Mouse (Mus musculus): ENCODE measurements around the gene Srp14. TPM values are rescaled to one million over a fixed set of nuclear protein-coding genes. Genes with fewer than 3 reads are reported as not detected.

Srp14 gene
- polyA plus RNA-seq, 1 experiment, result 23.6 TPM

DNA sequence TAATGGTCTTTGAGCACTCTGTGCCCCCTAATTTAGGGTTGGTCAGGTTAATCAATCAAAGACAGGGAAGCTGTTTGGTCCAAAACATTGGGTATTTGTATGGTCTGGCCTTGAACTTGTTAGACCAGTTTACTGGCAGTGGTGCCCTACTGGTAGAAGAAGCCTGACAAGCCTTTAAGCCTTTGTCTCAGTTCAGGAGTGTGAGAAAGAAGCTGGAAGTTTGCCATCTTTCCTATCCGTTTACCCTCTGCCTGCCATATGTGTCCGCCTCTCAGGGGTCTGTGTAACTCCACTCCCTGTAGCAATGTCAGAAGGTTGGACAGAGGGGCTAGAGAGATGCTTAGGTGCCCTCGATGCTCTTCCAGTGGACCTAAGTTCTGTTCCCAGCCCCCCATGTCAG, 15.1 kb downstream of the Srp14 start:
- TF ChIP-seq GATA1 (IDR thresholded peaks at IDR 0.05; ENCODE audit: low read length), result no peak

DNA sequence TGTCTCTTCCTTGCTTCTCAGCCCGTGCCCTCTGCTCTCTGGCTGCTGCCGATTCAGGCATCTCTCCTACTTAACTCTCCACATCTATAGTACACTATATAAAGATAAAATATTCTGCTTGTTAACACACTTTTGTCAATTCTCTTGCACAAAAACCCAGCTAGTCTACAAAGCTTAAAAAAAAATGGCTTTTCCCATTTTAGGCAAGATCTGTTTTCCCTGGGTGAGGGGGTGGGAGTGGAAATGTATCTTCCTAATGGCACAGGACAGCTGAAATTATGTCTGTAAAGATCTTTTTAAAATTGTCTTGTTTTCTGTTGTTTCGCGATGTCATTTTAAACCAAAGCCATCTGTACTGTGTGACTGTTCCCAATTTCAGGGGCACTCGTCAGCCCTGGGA, 16.0 kb downstream of the Srp14 start:
- no peak for TF ChIP-seq GATA1 (IDR thresholded peaks at IDR 0.05; ENCODE audit: low read length)

DNA sequence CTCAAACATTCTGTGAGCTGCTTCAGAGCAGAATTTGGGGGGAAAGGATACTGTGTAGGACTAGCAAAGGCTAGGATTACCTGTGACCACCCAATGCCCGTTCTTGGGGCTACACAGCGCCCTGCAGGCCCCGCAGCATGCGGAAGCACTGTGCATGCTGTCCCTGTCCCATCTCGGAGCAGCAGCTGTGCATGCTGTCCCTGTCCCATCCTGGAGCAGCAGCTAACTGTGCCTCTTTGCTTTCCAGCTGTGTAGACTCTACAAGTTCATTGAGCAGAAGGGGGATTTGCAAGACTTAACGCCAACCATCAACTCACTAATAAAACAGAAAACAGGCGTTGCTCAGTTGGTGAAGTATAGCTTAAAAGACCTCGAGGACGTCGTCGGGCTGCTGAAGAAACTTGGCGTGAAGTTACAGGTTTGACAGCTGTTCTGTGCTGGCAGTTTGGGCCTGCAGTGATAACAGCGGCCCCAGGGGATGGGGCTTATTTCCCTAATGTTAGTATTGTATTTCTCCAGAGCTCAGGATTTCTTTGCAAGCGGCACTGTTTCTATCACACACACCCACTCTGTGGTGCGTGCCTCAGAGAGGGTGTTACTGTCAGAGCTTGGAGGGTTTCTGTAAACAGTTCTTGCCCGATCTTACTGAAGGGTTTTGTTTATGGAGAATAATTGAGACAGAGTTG, 17.9 kb downstream of the Srp14 start:
- TF ChIP-seq GATA1 (IDR thresholded peaks at IDR 0.05; ENCODE audit: low read length), result no peak

DNA sequence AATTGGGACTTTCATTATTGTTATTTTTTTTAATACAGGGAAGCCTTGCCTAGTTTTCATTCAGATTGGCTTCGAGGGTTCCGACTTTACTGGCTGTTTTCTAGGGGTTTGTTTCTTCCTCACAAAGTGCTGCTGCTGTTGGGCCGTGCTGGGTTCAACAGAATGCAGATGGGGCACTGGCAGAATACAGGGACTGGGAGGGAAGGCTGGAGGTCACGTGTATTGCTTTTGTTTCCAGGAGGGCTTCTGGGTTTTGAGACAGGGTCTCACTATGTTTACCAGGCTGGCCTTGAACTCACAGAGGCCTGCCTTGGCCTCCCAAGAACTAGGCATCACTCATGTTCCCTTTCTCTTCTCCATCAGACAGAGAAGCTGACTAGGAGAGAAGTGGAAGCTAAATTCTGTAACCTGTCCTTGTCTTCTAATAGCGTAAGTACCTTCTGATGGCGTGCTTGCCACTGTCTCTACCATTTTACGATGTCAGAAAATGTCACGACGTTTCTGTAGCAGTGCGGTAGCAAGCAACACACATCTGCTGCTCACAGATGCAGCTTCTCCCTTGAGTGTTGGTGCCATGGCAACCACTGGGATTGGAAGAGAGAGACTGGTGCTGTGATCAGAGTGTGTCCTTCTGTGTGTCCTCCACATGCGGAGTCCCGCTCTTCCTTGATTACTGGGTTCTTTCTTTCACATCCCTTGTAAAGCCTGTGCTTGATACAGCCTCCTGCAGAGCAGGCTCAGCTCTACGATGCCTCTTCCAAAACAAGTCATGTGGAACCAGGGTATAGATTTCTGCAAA, 21.8 kb downstream of the Srp14 start:
- TF ChIP-seq GATA1 (IDR thresholded peaks at IDR 0.05; ENCODE audit: low read length), result no peak

DNA sequence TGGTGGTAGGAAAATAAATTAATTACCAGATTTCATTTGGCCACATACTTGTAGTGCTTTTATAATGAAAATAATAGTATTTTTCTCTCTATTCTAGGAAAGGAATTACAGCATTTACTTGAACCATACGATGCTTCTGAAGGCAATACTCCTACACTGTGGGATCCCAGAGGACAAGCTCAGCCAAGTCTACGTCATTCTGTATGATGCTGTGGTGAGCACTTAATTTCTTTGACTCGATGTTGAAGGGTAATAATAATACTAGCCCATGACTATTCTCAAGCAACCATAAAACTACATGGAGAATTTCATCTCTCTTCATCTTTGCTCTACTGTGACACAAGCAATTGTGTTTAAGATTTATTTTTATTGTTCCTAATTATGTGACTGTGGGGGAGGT, 22.5 kb downstream of the Srp14 start:
- TF ChIP-seq GATA1 (IDR thresholded peaks at IDR 0.05; ENCODE audit: low read length), result no peak

DNA sequence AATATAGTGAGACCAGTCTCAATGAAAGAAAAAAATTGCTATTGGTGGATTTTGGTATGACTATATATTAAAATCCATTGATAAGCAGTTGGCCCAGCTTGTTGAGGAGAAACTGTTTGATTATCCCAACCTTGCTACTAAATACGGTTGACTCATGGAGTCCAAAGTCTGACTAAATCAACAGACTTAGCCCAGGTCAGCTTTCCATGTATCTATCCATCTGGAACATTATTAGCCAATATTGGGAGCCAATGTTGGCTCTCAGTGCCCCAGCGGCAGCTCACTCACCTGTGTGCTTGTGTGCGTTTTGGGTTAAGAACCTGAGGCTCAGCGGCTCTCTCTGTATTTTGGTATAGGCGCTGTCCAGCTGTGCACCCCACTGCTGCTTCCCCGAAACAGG, 28.5 kb downstream of the Srp14 start:
- no peak for TF ChIP-seq GATA1 (IDR thresholded peaks at IDR 0.05; ENCODE audit: low read length)

DNA sequence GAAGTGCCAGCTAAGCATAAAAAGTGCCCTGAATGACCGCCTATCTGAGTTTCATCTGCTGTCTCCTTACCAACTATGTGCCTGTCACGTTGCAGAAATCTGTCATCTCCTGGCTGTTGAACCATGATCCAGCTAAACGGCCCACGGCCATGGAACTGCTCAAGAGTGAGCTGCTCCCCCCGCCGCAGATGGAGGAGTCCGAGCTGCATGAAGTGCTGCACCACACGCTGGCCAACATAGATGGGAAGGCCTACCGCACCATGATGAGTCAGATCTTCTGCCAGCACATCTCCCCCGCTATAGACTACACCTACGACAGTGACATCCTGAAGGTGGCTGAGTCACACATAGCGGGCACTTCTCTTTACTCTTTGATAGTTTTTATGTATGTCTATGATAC, 31.3 kb downstream of the Srp14 start:
- no peak for TF ChIP-seq GATA1 (IDR thresholded peaks at IDR 0.05; ENCODE audit: low read length)

DNA sequence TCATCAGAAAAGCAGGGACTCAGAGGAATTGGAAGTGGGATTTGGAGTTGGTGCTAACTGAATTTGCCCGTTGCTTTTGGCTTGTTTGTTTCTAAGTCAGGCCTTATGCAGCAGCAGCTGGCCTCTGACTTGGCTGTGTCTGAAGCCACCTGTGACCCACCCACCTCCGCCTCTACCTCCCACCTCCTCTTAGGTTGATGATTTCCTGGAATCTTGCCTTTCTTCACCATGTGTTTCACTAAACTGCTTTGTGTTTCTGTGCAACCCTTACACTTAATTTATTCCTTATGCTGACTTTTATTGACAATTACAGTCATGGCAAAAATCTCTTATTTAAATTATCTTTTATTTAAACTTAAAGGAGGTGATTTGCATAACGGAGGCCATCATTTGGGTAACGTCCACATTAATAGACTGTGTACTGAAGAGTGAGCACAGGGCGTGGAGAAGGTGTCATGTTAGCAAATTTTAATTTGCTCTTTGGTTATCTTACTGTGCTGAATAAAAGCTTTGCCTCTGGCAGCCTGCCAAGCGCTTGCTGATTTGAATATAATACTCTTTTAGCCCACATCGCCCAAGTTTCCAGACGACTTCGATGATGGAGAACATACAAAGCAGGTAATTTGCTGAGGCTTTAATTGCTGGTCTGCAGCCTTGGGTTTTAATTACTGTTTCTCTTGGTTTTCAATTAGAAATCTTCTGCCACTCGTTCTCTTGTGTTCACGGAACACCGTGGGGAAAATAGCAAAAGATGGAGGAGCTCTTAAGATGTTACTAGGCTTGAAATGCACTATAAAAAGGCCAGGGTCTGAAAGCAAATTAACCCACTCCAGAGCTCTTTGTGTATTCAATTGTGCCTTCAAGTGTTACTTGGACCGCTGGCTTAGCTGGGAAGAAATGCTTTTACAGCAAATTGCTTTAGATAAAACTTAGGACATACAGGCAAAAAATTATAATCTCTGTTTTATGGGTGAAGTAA, 33.5 kb downstream of the Srp14 start:
- no peak for TF ChIP-seq GATA1 (IDR thresholded peaks at IDR 0.05; ENCODE audit: low read length)

DNA sequence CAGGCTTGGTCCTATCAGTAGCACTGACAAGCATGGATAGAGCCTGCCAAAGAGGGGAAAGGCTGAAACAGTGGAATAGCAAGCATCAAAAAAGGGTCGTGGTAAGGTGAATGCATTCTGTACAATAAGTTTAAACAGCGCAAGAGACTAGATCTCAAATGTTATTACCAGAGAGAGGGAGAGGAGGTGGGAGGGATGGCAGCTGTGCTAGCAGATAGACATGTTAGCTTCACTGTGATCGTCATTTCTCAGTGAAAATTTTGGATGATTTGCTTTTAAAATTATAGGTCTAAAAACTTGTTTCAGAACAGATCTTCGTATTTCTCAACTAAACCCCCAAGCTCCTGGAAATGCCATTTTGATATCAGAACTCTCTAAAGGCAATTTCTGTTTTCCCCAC, 36.8 kb downstream of the Srp14 start:
- no peak for TF ChIP-seq GATA1 (IDR thresholded peaks at IDR 0.05; ENCODE audit: low read length)

DNA sequence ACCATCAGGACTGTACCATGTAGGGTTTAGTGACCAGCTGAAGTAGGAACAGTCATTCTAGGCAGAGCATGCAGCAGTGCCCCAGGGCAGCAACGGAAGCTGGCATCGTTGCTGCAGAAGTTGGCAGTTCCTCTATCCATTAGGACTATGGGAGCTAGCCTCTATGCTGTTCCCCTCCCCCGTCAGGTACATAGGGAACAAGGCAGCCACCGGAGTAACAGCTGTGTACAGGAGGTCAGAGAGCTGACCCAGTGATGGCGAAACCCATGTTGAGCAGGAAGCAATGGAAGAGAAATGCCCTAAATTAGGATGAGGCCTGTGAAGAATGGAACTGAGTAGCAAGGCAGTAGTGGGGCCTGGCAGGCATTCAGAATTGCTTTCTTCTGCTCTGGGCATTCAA, 37.3 kb downstream of the Srp14 start:
- no peak for TF ChIP-seq GATA1 (IDR thresholded peaks at IDR 0.05; ENCODE audit: low read length)

DNA sequence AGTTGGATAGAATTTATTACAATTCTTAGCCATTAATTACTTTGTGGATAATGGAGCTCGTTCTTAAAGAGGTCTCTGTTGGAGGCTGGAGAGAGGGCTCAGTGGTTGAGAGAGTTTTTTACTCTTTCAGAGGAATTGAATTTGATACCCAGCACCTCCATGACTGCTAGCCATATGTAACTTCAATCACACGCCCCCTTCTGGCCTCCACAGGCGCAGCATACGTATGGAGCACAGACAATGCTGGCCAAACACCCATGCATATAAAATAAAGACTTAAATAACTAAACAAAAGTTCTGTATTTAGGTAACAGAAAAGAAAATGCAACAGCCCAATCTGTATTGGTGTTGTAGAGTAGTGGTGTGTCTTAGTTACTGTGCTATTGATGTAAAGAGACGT, 47.9 kb downstream of the Srp14 start:
- TF ChIP-seq GATA1 (IDR thresholded peaks at IDR 0.05; ENCODE audit: low read length), result no peak

DNA sequence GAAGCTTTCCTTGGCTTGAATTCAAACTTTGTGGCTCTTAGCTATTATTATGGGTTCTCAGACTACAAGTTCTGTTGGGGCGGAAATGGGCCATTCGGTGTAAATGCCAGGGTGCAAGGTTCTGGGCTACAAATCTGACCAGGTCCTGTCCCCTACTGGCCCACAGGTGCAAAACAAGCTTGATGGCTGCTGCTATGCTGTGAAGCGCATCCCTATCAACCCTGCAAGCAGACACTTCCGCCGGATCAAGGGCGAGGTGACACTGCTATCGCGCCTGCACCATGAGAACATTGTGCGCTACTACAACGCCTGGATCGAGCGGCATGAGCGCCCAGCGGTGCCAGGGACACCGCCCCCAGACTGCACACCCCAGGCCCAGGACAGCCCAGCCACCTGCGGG, 48.9 kb downstream of the Srp14 start:
- TF ChIP-seq GATA1 (IDR thresholded peaks at IDR 0.05; ENCODE audit: low read length), result no peak

DNA sequence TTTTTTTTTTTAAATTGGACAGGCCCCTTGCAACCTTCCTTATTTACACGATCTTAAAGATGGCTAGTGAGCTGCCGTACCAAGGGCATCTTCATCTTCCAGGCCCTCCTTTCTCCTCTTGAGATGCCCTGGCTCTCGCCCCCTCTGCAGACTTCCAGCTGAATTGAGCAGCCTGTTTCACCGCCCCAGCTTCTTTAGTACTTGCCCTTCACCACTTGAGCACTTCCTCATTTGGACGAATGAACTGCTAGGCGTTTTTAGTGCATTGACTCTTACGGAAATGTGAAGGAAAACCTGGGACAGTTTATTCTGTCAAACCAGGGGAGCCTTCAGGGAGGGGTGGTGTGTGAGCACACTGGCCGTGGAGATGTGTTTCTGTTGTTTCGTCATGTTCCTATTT, 50.2 kb downstream of the Srp14 start:
- no peak for TF ChIP-seq GATA1 (IDR thresholded peaks at IDR 0.05; ENCODE audit: low read length)

DNA sequence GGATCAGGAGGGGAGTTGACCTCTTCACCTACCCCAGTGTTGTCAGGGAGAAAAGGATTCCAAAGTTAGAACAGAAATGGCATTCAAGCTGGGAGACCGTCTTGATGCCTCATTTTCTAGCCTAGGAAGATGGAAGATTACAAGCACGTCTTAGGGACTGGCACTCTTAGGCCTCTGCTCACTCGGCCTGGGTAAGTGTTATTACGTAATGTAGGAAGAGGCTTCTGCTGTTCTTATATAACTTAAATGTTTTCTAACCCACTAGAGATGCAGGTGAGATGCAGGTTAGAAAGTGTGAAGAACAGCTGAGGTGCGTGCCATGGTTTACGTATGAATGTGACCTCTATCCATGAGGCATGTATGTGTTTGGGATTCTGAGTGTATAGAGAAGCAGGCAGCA, 51.2 kb downstream of the Srp14 start:
- no peak for TF ChIP-seq GATA1 (IDR thresholded peaks at IDR 0.05; ENCODE audit: low read length)

Other genes with a start within 250 kb of the Srp14 start
- gene Fsip1, start 222.7 kb downstream of the Srp14 start, polyA plus RNA-seq (2012), result not detected in 2 replicates
- gene Gpr176, start 106.3 kb downstream of the Srp14 start, polyA plus RNA-seq (2012), result not detected in 2 replicates
- gene Eif2ak4, start 91.1 kb downstream of the Srp14 start, polyA plus RNA-seq (2012), result 9.4 and 10.2 TPM in 2 replicates
- not detected in 2 replicates for gene Bmf, start 70.0 kb upstream of the Srp14 start, polyA plus RNA-seq (2012)
- gene Bub1b, start 118.5 kb upstream of the Srp14 start, polyA plus RNA-seq (2012), result 31.5 and 36.2 TPM in 2 replicates
- gene Pak6, start 183.6 kb upstream of the Srp14 start, polyA plus RNA-seq (2012), result 31.1 and 37.5 TPM in 2 replicates
- not detected in 2 replicates for gene Ankrd63, start 224.3 kb upstream of the Srp14 start, polyA plus RNA-seq (2012)
- 0.25 and 0.35 TPM in 2 replicates for gene Plcb2, start 248.7 kb upstream of the Srp14 start, polyA plus RNA-seq (2012)

Measured in G1E-ER4 (cell line).